Mouse (Mus musculus) forebrain, embryonic 14.5 days (tissue): ENCODE data around the gene Mif. TPM values are rescaled to one million over a fixed set of nuclear protein-coding genes. Genes with fewer than 3 reads are reported as not detected.

Experiments used
- ATAC-seq: fragments of 200-750 bp; cut with Nextera tagmentation; 2 replicates; pipeline ENCODE4 v1.8.0; 2017; ENCODE audit warnings: mild to moderate bottlenecking, moderate library complexity
- DNase-seq: peaks from one replicate; pipeline ENCODE4 v3.0.0-alpha.2; 2015; ENCODE audit warnings: low spot score
- H3K27ac ChIP-seq: fragments of 300-500 bp; sonication (generic); 2 replicates; pipeline ENCODE4 v1.5.1; 2014; ENCODE audit warnings: low read depth, mild to moderate bottlenecking, control low read depth, low read length, moderate library complexity
- H3K27me3 ChIP-seq: fragments of 300-500 bp; sonication (generic); replicated peaks from 2 replicates; pipeline ENCODE4 v1.6.1; 2014; ENCODE audit warnings: low read length, control low read depth, mixed read lengths; ENCODE audit not compliant: control insufficient read depth, insufficient read depth
- H3K36me3 ChIP-seq: fragments of 300-500 bp; sonication (generic); 2 replicates; pipeline ENCODE4 v1.6.1; 2014; ENCODE audit warnings: low read length, control low read depth; ENCODE audit not compliant: control insufficient read depth, insufficient read depth
- H3K4me1 ChIP-seq: fragments of 300-500 bp; sonication (generic); 2 replicates; pipeline ENCODE4 v1.6.1; 2014; ENCODE audit warnings: antibody characterized with exemption, low read length, control low read depth; ENCODE audit not compliant: control insufficient read depth, insufficient read depth
- H3K4me2 ChIP-seq: fragments of 300-500 bp; sonication (generic); 2 replicates; pipeline ENCODE4 v1.6.1; 2014; ENCODE audit warnings: mild to moderate bottlenecking, control low read depth, low read length
- H3K4me3 ChIP-seq: fragments of 300-500 bp; sonication (generic); 2 replicates; pipeline ENCODE4 v1.5.1; 2014; ENCODE audit warnings: low read depth, low read length, control low read depth
- H3K9ac ChIP-seq: fragments of 300-500 bp; sonication (generic); 2 replicates; pipeline ENCODE4 v1.6.1; 2014; ENCODE audit warnings: mild to moderate bottlenecking, low read length, control low read depth, moderate library complexity
- H3K9me3 ChIP-seq: fragments of 300-500 bp; sonication (generic); replicated peaks from 2 replicates; pipeline ENCODE4 v1.6.1; 2016; ENCODE audit warnings: low read length, control low read depth, mixed read lengths; ENCODE audit not compliant: control insufficient read depth
- WGBS: fragments of 180-500 bp; shearing (Covaris S2); extraction: QIAGEN DNeasy Blood & Tissue Kit; methylation state at CpG from one replicate; pipeline ENCODE4 v1.1.7; 2014; 5-methylcytosine and 5-hydroxymethylcytosine counted together
- polyA plus RNA-seq: library from polyadenylated mRNA; unstranded; fragments of >200 nt; fragmentation: Nextera tagmentation; extraction: Ambion mirVana; gene quantifications from 2 replicates; pipeline ENCODE4 v1.2.1, GENCODE M21; 2014

Mif gene
- polyA plus RNA-seq, 1 experiment from 2014 or later = 2,306 TPM

- Histone ChIP-seq H3K36me3 (no peaks in the 10 kb centered on the region), H3K4me3 (no peak overlapping the region), H3K4me1 (peaks cover 12% of the 10 kb centered on the region), H3K27me3 (no peaks in the 10 kb centered on the region), H3K9ac (no peak overlapping the region), H3K27ac (peak overlapping the region; percentile 59; the same call in 1 of the 2 replicates), H3K4me2 (no peak overlapping the region), H3K9me3 (no peaks in the 10 kb centered on the region)
- no peak for ATAC-seq
- DNase-seq = peak; percentile 44
- WGBS = 31% methylated on average over 6 of the region's 6 CpGs
These were observed 20.9 kb upstream of the Mif start for GRCm38 (mm10) chr10:75880771-75881577.

GRCm38 (mm10) chr10:75880351-75880750 lies 20.3 kb upstream of the Mif start:
- WGBS = 92% methylated on average over 10 of the region's 10 CpGs
- Histone ChIP-seq H3K9ac (no peak overlapping the region), H3K27ac (peak overlapping the region; percentile 59; the same call in 1 of the 2 replicates), H3K4me1 (peaks cover 12% of the 10 kb centered on the region), H3K9me3 (no peaks in the 10 kb centered on the region), H3K36me3 (no peaks in the 10 kb centered on the region), H3K27me3 (no peaks in the 10 kb centered on the region), H3K4me3 (no peak overlapping the region), H3K4me2 (no peak overlapping the region)
- ATAC-seq = no peak
- DNase-seq = no peak

- H3K4me1 ChIP-seq = peaks cover 14% of the 10 kb centered on the region
- ATAC-seq (no peak), DNase-seq (no peak)
These were observed 18.8 kb upstream of the Mif start for GRCm38 (mm10) chr10:75878836-75879235.

GRCm38 (mm10) chr10:75873543-75874170 lies 13.6 kb upstream of the Mif start:
- Histone ChIP-seq H3K4me3 (peak overlapping the region; percentile 28; the same call in 1 of the 2 replicates), H3K36me3 (no peaks in the 10 kb centered on the region), H3K4me2 (peak overlapping the region; percentile 63), H3K9ac (peak overlapping the region; percentile 61), H3K27ac (peak overlapping the region; percentile 85; the same call in 1 of the 2 replicates), H3K9me3 (no peaks in the 10 kb centered on the region), H3K27me3 (no peaks in the 10 kb centered on the region), H3K4me1 (peaks cover 14% of the 10 kb centered on the region)
- WGBS = 6% methylated on average over 10 of the region's 10 CpGs
- DNase-seq (peak; percentile 66), ATAC-seq (no peak)

More at GRCm38 (mm10) chr10:75878836-75879235, 18.8 kb upstream of the Mif start:
- Histone ChIP-seq H3K9me3 (no peaks in the 10 kb centered on the region), H3K4me3 (no peak overlapping the region), H3K27me3 (no peaks in the 10 kb centered on the region), H3K36me3 (no peaks in the 10 kb centered on the region), H3K9ac (no peak overlapping the region), H3K27ac (no peak overlapping the region), H3K4me2 (no peak overlapping the region)
- WGBS = 76% methylated on average over 3 of the region's 3 CpGs

- Histone ChIP-seq H3K4me3 (peak overlapping the region; percentile 28), H3K9me3 (no peaks in the 10 kb centered on the region), H3K4me1 (peaks cover 14% of the 10 kb centered on the region), H3K4me2 (peak overlapping the region; percentile 63), H3K36me3 (no peaks in the 10 kb centered on the region), H3K27me3 (no peaks in the 10 kb centered on the region), H3K27ac (peak overlapping the region; percentile 85), H3K9ac (peak overlapping the region; percentile 61)
- DNase-seq = peak; percentile 97
- 1% methylated on average over 11 of the region's 11 CpGs for WGBS
- peak; percentile 98 for ATAC-seq
These were observed 13.0 kb upstream of the Mif start for GRCm38 (mm10) chr10:75872915-75873542.

GRCm38 (mm10) chr10:75872025-75872914 lies 12.2 kb upstream of the Mif start:
- Histone ChIP-seq H3K36me3 (no peaks in the 10 kb centered on the region), H3K4me2 (peak overlapping the region; percentile 63), H3K27ac (peak overlapping the region; percentile 65), H3K4me3 (peak overlapping the region; percentile 28), H3K9me3 (no peaks in the 10 kb centered on the region), H3K4me1 (peaks cover 14% of the 10 kb centered on the region), H3K27me3 (no peaks in the 10 kb centered on the region), H3K9ac (peak overlapping the region; percentile 50; the same call in 1 of the 2 replicates)
- ATAC-seq (peak; percentile 19; the same call in 1 of the 2 replicates), DNase-seq (no peak)
- 38% methylated on average over 10 of the region's 10 CpGs for WGBS

GRCm38 (mm10) chr10:75861587-75861986 lies 1.5 kb upstream of the Mif start:
- Histone ChIP-seq H3K4me1 (peaks cover 18% of the 10 kb centered on the region), H3K4me3 (no peak overlapping the region), H3K36me3 (peaks cover 16% of the 10 kb centered on the region), H3K27me3 (no peaks in the 10 kb centered on the region), H3K27ac (peak overlapping the region; percentile 33; the same call in 1 of the 2 replicates), H3K4me2 (no peak overlapping the region), H3K9ac (no peak overlapping the region), H3K9me3 (no peaks in the 10 kb centered on the region)
- WGBS = 83% methylated on average over 5 of the region's 5 CpGs
- DNase-seq (no peak), ATAC-seq (no peak)

- H3K27ac ChIP-seq = peak overlapping the region; percentile 80; the same call in 1 of the 2 replicates
- 27% methylated on average over 7 of the region's 7 CpGs for WGBS
- H3K9ac ChIP-seq = peak overlapping the region; percentile 88; the same call in 1 of the 2 replicates
- H3K9me3 ChIP-seq = no peaks in the 10 kb centered on the region
- H3K36me3 ChIP-seq = peaks cover 16% of the 10 kb centered on the region
- ATAC-seq = no peak
- H3K4me1 ChIP-seq = peaks cover 18% of the 10 kb centered on the region
- peak; percentile 64 for DNase-seq
- no peak overlapping the region for H3K4me3 ChIP-seq
- peak overlapping the region; percentile 68; the same call in 1 of the 2 replicates for H3K4me2 ChIP-seq
- H3K27me3 ChIP-seq = no peaks in the 10 kb centered on the region
These were observed 706 bp upstream of the Mif start for GRCm38 (mm10) chr10:75860746-75861145.
